Comparison of ENCODE assay signal across 8 mouse cellular contexts in genomic region chr5:146794853-146795252, GRCm38 (mm10). TPM values are rescaled to one million over a fixed set of nuclear protein-coding genes. Genes with fewer than 3 reads are reported as not detected.
A peak's percentile ranks its signal among the peaks of the same experiment; 100 is the strongest.
DNase-seq lines count a peak whose midpoint lies in the region; ATAC-seq lines count a peak whose summit lies in the region.

TSS of gene Usp12 (minus strand) at chr5:146795006.

- peak; percentile 99 for DNase-seq in CD8-positive naive resting alpha-beta T cell, adult 2 months (ENCODE audit: low read depth in 2 of 2, low spot score in 2 of 2)
- DNase-seq in c-Kit-positive CD71-negative TER-119-negative erythroid progenitor cells, embryonic 14.5 days (ENCODE audit: low read depth): peak; percentile 90
- DNase-seq in forebrain, embryonic 11.5 days (ENCODE audit: low spot score): peak; percentile 99
- DNase-seq in kidney, postnatal 36 days: peak; percentile 96 to 99
- DNase-seq in telencephalon, adult 2 months (ENCODE audit: low read depth, low spot score): peak; percentile 87

- H3K36me3 ChIP-seq in forebrain, embryonic 11.5 days (ENCODE audit: control insufficient read depth, insufficient read depth, low read length): no peaks in the 10 kb centered on the region
- H3K36me3 ChIP-seq in heart, embryonic 16.5 days (ENCODE audit: control insufficient read depth, insufficient read depth): no peaks in the 10 kb centered on the region
- no peaks in the 10 kb centered on the region for H3K36me3 ChIP-seq in liver, embryonic 15.5 days (replicated peaks)
- H3K36me3 ChIP-seq in neural tube, embryonic 12.5 days: no peaks in the 10 kb centered on the region

- H3K4me2 ChIP-seq in forebrain, embryonic 11.5 days (ENCODE audit: low read depth, low read length, severe bottlenecking): peak within 1 kb of the TSS; percentile 51
- H3K4me2 ChIP-seq in heart, embryonic 16.5 days (ENCODE audit: low read depth, low read length): peak within 1 kb of the TSS; percentile 80
- peak within 1 kb of the TSS; percentile 95 for H3K4me2 ChIP-seq in liver, embryonic 15.5 days
- peak within 1 kb of the TSS; percentile 84 for H3K4me2 ChIP-seq in neural tube, embryonic 12.5 days (replicated peaks)

- H3K9ac ChIP-seq in forebrain, embryonic 11.5 days (ENCODE audit: low read length): peak within 1 kb of the TSS; percentile 88
- H3K9ac ChIP-seq in heart, embryonic 16.5 days (ENCODE audit: low read length): peak within 1 kb of the TSS; percentile 93
- H3K9ac ChIP-seq in liver, embryonic 15.5 days: peak within 1 kb of the TSS; percentile 90
- peak within 1 kb of the TSS; percentile 95 for H3K9ac ChIP-seq in neural tube, embryonic 12.5 days

- H3K27ac ChIP-seq in forebrain, embryonic 11.5 days (ENCODE audit: low read depth, low read length): peak within 1 kb of the TSS; percentile 79
- H3K27ac ChIP-seq in heart, embryonic 16.5 days (ENCODE audit: low read length): peak within 1 kb of the TSS; percentile 88
- peak within 1 kb of the TSS; percentile 92 for H3K27ac ChIP-seq in liver, embryonic 15.5 days (replicated peaks)
- peak within 1 kb of the TSS; percentile 87 for H3K27ac ChIP-seq in neural tube, embryonic 12.5 days

- WGBS in forebrain, embryonic 11.5 days: under 1% methylated on average over 48 of the region's 51 CpGs
- WGBS in heart, embryonic 16.5 days: under 1% methylated on average over 35 of the region's 51 CpGs
- WGBS in liver, embryonic 15.5 days (ENCODE audit: insufficient replicate concordance): under 1% methylated on average over 36 of the region's 51 CpGs
- under 1% methylated on average over 50 of the region's 51 CpGs for WGBS in neural tube, embryonic 12.5 days

- H3K4me3 ChIP-seq in forebrain, embryonic 11.5 days (ENCODE audit: low read depth, low read length): peak within 1 kb of the TSS; percentile 91
- peak within 1 kb of the TSS; percentile 89 for H3K4me3 ChIP-seq in heart, embryonic 16.5 days (ENCODE audit: low read length)
- peak within 1 kb of the TSS; percentile 90 for H3K4me3 ChIP-seq in liver, embryonic 15.5 days (replicated peaks)
- H3K4me3 ChIP-seq in neural tube, embryonic 12.5 days: peak within 1 kb of the TSS; percentile 97

- peak; percentile 97 for ATAC-seq in forebrain, embryonic 11.5 days (replicated peaks; ENCODE audit: low FRiP score)
- ATAC-seq in heart, embryonic 16.5 days (replicated peaks; ENCODE audit: extremely low read depth, insufficient read depth, low FRiP score): peak; percentile 98
- ATAC-seq in liver, embryonic 15.5 days (ENCODE audit: insufficient read depth): peak; percentile 99
- ATAC-seq in neural tube, embryonic 12.5 days (ENCODE audit: low FRiP score, low read depth): peak; percentile 93

- H3K9me3 ChIP-seq in forebrain, embryonic 11.5 days (ENCODE audit: control insufficient read depth, low read length): no peaks in the 10 kb centered on the region
- no peaks in the 10 kb centered on the region for H3K9me3 ChIP-seq in heart, embryonic 16.5 days (replicated peaks; ENCODE audit: control insufficient read depth, low read length)
- H3K9me3 ChIP-seq in liver, embryonic 15.5 days (replicated peaks): no peaks in the 10 kb centered on the region
- no peaks in the 10 kb centered on the region for H3K9me3 ChIP-seq in neural tube, embryonic 12.5 days

- H3K4me1 ChIP-seq in forebrain, embryonic 11.5 days (replicated peaks; ENCODE audit: control insufficient read depth, insufficient read depth, low read length): peaks cover 7% of the 10 kb centered on the region; the same call in 1 of the 2 replicates
- peaks cover 23% of the 10 kb centered on the region for H3K4me1 ChIP-seq in heart, embryonic 16.5 days (ENCODE audit: control insufficient read depth, insufficient read depth, low read length)
- peaks cover 63% of the 10 kb centered on the region for H3K4me1 ChIP-seq in liver, embryonic 15.5 days (replicated peaks)
- H3K4me1 ChIP-seq in neural tube, embryonic 12.5 days: peaks cover 23% of the 10 kb centered on the region

- H3K27me3 ChIP-seq in forebrain, embryonic 11.5 days (ENCODE audit: control insufficient read depth, insufficient read depth, low read length): no peaks in the 10 kb centered on the region
- no peaks in the 10 kb centered on the region for H3K27me3 ChIP-seq in heart, embryonic 16.5 days (ENCODE audit: control insufficient read depth, insufficient read depth, low read length)
- H3K27me3 ChIP-seq in liver, embryonic 15.5 days: no peaks in the 10 kb centered on the region
- no peaks in the 10 kb centered on the region for H3K27me3 ChIP-seq in neural tube, embryonic 12.5 days (replicated peaks)

RNA-seq across cellular contexts. Expression of gene Usp12, which starts in this region (rescaled TPM):
- polyA plus RNA-seq in forebrain, embryonic 11.5 days (2014; fragmentation: Nextera tagmentation; extraction: Ambion mirVana): 10.4 and 13.1 TPM in 2 replicates
- polyA plus RNA-seq in heart, embryonic 16.5 days (2015; fragmentation: Nextera tagmentation; extraction: Ambion mirVana): 10.1 and 11.0 TPM in 2 replicates
- polyA plus RNA-seq in liver, embryonic 15.5 days (2015; fragmentation: Nextera tagmentation; extraction: Ambion mirVana): 7.5 and 7.6 TPM in 2 replicates
- polyA plus RNA-seq in neural tube, embryonic 12.5 days (2016; fragmentation: Nextera tagmentation; extraction: Ambion mirVana): 21.4 and 24.2 TPM in 2 replicates

Comparison
In these comparisons a context has a peak if more than half of its experiments do, and no peak if none do; other contexts are left out.
1. Peak in every context shown above with its lines: DNase-seq, ATAC-seq, H3K4me3 ChIP-seq and H3K27ac ChIP-seq.